Mouse (Mus musculus) heart, adult 2 months (tissue): ENCODE data around the gene Dnajb1.

ENCODE experiments used
- CTCF ChIP-seq: fragments of 200-600 bp; IDR thresholded peaks from 2 replicates; pipeline ENCODE4 v1.8.1; 2022; ENCODE audit warnings: antibody characterized with exemption, mild to moderate bottlenecking, moderate library complexity
- EP300 ChIP-seq: fragments of 200-500 bp; IDR thresholded peaks from 2 replicates; pipeline ENCODE4 v1.6.1; 2011; ENCODE audit warnings: low read depth, low read length, control low read depth; ENCODE audit not compliant: insufficient read depth

DNA sequence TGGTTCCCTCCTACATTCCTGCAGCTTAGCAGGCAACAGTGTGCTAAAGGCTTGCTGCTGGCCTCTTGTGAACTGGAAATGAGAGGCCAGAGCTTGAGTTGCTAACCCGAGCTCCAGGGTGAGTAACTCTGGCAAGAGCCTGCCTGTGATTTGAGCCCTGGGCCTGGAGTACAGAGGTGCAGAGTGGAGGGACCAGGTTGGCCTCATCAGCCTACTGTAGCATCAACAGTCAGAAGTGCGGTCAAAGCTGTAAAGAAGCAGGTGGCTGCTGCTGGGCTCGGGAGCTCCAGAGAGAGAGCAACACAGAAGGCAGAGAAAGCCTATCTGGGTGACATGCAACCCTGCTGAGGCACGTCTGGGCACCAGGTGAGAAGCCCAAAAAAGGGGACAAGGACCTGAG is 38.8 kb upstream of the Dnajb1 start:
- TF ChIP-seq CTCF: no peak
- TF ChIP-seq EP300: no peak
